Mouse (Mus musculus) left cerebral cortex, postnatal 25 days (tissue): ENCODE data around the gene Ccne1. TPM values are rescaled to one million over a fixed set of nuclear protein-coding genes. Genes with fewer than 3 reads are reported as not detected.
A peak's percentile ranks its signal among the peaks of the same experiment; 100 is the strongest.
"Not testable (repeated sequence)": the region's sequence is repeated elsewhere in the genome, so short reads cannot be mapped to it uniquely, and the experiment has no call there.

ENCODE experiments used
- DNase-seq, 2 experiments: peaks; one replicate each; pipeline ENCODE4 v3.0.0; 2022; ENCODE audit warnings: low spot score in 2 of 2, mixed read lengths in 1 of 2
- intact Hi-C: fragments of 180-260 bp; cut with DNase I; formaldehyde crosslinking; loops from one replicate; pipeline ENCODE4 v1.15.1; 2025
- total RNA-seq, 2 experiments: library from RNA; stranded (reverse); gene quantifications; 2 replicates each; pipeline ENCODE4 v1.2.3; 2021

The Ccne1 gene
- 10 to 100 TPM; 16.7 to 18.8 TPM for total RNA-seq

GRCm38 (mm10) chr7:38107371-38108259 is at the start of gene Ccne1:
Ccne1 (minus strand) TSS chr7:38107534.
- peak; percentile 98 to 99 for DNase-seq
- intact Hi-C loops: loop anchor here (1.0 kb wide), 1 partner anchor 22 kb away; no protein-coding TSS in a partner anchor

- DNase-seq: no peak
- intact Hi-C loops: no loop called here
Measured at GRCm38 (mm10) chr7:38155829-38156228, 48.5 kb upstream of the Ccne1 start.

GRCm38 (mm10) chr7:38152571-38152970 is 45.2 kb upstream of the Ccne1 start:
- no peak for DNase-seq
- intact Hi-C loops: no loop called here

GRCm38 (mm10) chr7:38151706-38152312 is 44.5 kb upstream of the Ccne1 start:
- DNase-seq: peak; percentile 38 to 62
- intact Hi-C loops: no loop called here

- no peak for DNase-seq
- intact Hi-C loops: no loop called here
Measured at GRCm38 (mm10) chr7:38147477-38147876, 40.1 kb upstream of the Ccne1 start.

- intact Hi-C loops: loop anchor here (1.0 to 5.0 kb wide), 4 partner anchors 25 to 770 kb away; no protein-coding TSS in a partner anchor
- peak; percentile 85 to 88 for DNase-seq
Measured at GRCm38 (mm10) chr7:38141747-38142545, 34.6 kb upstream of the Ccne1 start.

- intact Hi-C loops: loop anchor here (2.0 to 5.0 kb wide), 3 partner anchors 26 to 768 kb away; no protein-coding TSS in a partner anchor
- DNase-seq: peak; percentile 58 to 91
Measured at GRCm38 (mm10) chr7:38140324-38140723, 33.0 kb upstream of the Ccne1 start.

- intact Hi-C loops: no loop called here
- no peak for DNase-seq
Measured at GRCm38 (mm10) chr7:38134471-38134870, 27.1 kb upstream of the Ccne1 start.

GRCm38 (mm10) chr7:38131186-38131585 is 23.9 kb upstream of the Ccne1 start:
- DNase-seq: peak; percentile 44 to 55
- intact Hi-C loops: no loop called here

GRCm38 (mm10) chr7:38129986-38130729 is 22.8 kb upstream of the Ccne1 start:
- no peak for DNase-seq
- intact Hi-C loops: no loop called here

GRCm38 (mm10) chr7:38129491-38129890 is 22.2 kb upstream of the Ccne1 start:
- no peak for DNase-seq
- intact Hi-C loops: no loop called here

GRCm38 (mm10) chr7:38128256-38128655 is 20.9 kb upstream of the Ccne1 start:
- intact Hi-C loops, DNase-seq: not testable (repeated sequence)

GRCm38 (mm10) chr7:38125565-38126159 is 18.3 kb upstream of the Ccne1 start:
- DNase-seq: peak in 1 of 2 experiments; percentile 27
- intact Hi-C loops: no loop called here

GRCm38 (mm10) chr7:38124164-38124563 is 16.8 kb upstream of the Ccne1 start:
- DNase-seq, intact Hi-C loops: not testable (repeated sequence)

GRCm38 (mm10) chr7:38118594-38118993 is 11.3 kb upstream of the Ccne1 start:
- no peak for DNase-seq
- intact Hi-C loops: no loop called here

- intact Hi-C loops: no loop called here
- DNase-seq: no peak
Measured at GRCm38 (mm10) chr7:38112451-38112850, 5.1 kb upstream of the Ccne1 start.

- intact Hi-C loops: no loop called here
- DNase-seq: peak in 1 of 2 experiments; percentile 24
Measured at GRCm38 (mm10) chr7:38111996-38112395, 4.7 kb upstream of the Ccne1 start.

- no peak for DNase-seq
- intact Hi-C loops: no loop called here
Measured at GRCm38 (mm10) chr7:38108260-38108632, 912 bp upstream of the Ccne1 start.
